Mouse (Mus musculus): ENCODE measurements around the gene Snai1.
A peak's percentile ranks its signal among the peaks of the same experiment; 100 is the strongest.

The Snai1 gene

GRCm38 (mm10) chr2:167537476-167538297 is at the start of gene Snai1:
Snai1 (plus strand) TSS chr2:167538195.
- DNase-seq: peak; percentile 87 to 92

GRCm38 (mm10) chr2:167490813-167491525 is 47.0 kb upstream of the Snai1 start:
- DNase-seq: no peak

DNA sequence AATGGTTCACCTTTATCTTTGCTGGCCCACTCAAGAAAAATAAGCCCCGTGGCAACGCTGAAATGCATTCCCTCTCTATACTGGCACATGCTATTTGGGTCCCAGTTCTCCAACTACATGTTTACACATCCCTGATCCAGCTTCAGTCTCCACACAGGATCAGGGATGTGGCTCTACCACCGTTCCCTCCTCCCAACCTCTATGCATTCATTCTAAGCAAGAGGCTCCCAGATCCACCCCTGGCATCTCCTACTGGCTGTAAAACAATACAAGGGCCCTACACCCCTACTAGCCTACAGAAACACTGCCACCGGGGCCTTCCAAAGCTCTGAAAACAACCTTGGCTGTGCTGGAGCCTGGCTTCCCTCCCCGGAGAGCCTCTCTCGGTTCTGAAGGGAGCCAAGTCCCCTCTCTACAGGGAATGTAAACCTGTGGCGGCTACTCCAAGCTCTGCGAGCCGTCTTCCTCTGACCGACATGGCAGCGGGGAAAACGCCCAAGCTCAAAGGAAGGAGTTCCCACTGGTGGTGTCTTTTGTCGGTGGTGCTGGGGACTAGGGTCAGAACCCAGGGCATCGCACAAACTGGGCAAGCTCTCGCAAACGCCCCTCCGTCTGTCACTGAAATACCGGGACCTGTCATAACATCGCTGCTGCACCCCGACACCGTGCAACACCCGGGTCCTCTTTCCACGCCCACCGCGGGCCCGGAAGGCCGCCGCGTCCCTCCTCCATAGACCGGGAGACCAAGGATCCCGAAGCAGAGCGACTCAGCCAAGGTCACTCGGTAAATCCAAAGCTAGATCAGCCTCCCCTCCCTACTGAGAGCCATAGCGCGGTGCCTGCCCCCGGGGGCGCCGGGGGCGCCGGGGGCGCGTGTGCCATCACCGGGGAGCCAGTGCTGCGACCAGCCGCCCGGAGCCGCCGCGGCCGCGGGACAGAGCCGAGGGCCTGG is 46.0 kb upstream of the Snai1 start, which contains the start of gene Rnf114:
Gene Rnf114 (plus strand): TSS at position 889 of the 952 bp plus-strand sequence.
- DNase-seq: peak in 1 of 2 experiments; percentile 64

DNA sequence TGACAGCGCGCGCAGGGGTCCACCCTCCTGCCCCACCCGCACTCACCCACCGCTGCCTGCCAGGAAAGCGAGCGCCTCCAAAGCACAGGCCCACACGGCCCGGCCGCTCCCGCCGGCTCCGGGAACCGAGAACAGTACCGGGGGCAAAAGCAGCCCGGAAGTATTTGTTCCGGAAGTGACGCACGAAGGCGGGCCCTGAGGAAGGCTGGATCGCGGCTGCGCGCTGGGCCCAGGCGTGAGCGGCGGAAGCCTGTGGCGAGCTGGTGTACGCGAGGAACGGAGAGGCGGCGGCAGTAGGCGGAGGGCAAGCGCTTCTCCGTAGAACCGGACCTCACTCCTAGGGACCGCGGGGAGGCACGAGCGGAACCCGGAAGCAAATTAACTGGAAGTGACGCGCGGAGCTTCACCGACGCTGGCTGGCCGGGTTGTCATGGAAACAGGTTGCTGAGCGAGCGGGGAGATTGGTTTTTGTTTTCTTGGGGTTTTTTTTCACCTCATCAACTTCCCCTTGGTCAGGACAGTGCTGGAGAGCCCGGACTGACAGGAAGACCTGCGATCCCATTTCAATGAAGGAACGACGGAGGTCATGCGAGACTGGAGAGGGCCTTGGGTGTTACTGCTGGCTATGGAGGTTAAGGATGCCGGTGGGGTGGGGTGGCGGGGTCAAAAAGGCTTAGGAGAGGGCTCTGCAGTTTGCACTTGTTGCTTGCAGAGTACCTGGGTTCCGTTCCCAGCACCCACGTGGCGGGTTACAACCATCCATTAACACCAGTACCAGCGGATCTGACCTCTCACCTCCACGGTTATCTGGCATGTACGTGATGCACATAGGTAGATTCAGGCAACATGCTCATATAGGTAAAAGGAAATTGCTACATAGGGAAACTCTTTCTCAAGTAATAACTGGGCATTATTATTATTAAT is 45.0 kb upstream of the Snai1 start, which contains the start of gene Spata2:
Gene Spata2 (minus strand): TSS at position 175 of the 924 bp plus-strand sequence.
- DNase-seq: peak; percentile 93 to 94

- no peak for DNase-seq
These were observed 41.6 kb upstream of the Snai1 start for GRCm38 (mm10) chr2:167496437-167496836.

DNA sequence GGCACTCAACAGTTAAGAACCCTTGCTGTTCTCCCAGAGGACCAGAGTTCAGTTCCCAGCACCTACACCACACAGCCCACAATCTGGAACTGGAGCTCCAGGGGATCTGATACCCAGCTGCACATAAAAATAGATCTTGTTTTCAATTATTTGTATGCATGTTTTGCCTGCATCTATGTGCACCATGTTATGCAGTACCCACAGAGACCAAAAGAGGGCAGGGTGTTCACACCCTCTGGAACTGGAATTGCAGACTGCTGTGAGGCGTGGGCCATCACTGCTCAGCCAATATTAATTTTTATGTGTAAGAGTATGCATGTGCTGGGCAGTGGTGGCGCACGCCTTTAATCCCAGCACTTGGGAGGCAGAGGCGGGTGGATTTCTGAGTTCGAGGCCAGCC is 40.7 kb upstream of the Snai1 start:
- peak; percentile 60 to 73 for DNase-seq

GRCm38 (mm10) chr2:167502554-167503252 is 35.3 kb upstream of the Snai1 start:
- DNase-seq: no peak

DNA sequence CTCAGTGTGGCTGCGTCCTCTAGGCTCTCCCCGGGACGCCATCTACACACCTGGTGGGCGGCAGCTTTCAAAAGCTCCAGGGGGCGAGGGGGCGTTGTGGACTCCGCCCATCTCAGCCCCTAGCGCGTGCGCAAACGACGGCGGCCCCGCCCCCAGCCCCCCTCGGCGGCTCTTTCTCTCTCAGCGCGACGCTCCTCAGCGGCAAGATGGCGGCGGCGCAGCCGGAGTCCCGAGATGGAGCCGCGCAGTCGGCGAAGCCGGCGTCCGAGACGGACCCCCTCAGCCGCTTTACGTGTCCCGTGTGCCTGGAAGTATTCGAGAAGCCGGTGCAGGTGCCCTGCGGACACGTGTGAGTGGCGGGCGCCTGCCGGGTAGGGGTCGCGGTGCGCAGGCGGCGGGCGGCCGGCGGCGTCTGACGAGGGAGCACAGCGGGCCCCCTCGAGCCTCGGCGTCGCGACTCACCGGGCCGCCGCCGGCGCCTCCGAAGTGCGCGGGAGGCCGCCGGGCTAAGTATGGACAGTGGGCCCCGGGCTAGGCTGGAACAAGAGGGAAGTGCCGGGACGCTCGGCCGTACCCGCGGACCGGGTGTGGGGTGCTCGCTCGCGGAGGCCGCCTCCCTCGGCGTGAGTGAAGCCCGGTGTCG is 34.6 kb upstream of the Snai1 start:
- DNase-seq: peak; percentile 94 to 95

- peak; percentile 71 to 77 for DNase-seq
These were observed 34.1 kb upstream of the Snai1 start for GRCm38 (mm10) chr2:167503896-167504349.

GRCm38 (mm10) chr2:167505127-167505526 is 32.9 kb upstream of the Snai1 start:
- peak in 1 of 2 experiments; percentile 27 for DNase-seq

- DNase-seq: no peak
These were observed 31.3 kb upstream of the Snai1 start for GRCm38 (mm10) chr2:167506546-167507260.

DNA sequence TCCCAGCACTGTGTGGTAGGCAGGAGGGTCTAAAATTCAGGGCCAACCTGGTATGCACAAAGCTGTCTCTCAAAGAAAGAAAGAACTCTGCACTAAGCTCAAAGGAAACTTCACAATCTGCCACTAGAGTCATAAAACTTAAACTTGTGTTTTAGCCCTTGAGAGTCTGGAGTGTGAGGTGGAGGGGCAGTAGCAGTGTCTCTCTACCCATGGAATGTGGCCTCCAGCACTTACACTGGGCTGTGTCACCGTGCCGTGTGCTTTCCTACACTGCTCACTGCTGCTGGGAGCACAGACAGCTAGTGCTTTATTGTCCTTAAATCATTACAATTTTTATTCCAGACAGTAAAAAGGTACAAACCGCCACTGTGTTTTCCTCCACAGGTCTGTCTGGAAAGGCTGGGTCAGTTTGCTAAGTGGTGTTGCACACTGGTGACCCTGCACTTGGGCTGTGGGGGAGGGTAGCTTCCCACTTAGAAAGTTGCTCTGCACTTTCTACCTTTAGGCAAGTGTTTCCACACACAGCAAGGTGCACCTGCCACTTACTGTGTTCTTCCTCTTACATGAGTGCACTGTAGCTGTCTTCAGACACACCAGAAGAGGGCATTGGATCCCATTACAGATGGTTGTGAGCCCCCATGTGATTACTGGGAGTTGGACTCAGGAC is 30.1 kb upstream of the Snai1 start:
- DNase-seq: no peak

DNA sequence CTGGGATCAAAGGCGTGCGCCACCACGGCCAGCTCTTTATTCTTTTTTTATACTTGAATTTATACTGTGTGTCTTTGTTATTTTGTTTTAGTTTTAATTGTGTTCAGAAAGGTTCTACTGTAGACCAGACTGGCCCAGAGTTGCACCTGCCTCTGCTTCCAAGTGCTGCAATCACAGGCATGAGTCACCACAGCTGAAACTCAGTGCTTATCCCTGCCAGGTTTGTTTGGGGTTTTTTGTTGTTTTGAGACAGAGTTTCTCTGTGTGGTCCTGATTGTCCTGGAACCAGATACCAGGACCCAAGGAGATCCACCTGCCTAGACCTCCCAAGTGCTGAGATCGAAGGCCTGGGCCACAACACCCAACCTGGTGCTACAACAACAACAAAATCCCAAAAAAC is 29.4 kb upstream of the Snai1 start:
- no peak for DNase-seq

DNA sequence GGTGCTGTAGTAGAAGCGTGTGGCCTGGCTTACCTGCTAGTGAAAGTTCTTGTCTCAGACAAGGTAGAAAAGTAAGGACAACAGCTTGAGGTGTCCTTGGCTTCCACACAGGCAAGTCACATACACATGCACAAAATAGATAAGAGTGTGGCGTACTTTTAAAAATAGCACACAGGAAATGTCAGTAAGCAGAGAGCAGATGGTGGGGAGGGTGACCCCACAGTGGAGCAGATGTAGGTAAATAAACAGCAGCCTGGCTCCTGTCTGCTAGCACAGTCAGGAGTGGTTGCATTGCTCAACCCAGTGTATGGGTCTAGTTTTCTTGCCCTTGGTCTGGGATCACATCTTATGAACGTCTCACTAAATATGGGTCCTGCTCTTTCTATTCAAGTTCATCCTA is 27.5 kb upstream of the Snai1 start:
- peak; percentile 24 to 56 for DNase-seq

DNA sequence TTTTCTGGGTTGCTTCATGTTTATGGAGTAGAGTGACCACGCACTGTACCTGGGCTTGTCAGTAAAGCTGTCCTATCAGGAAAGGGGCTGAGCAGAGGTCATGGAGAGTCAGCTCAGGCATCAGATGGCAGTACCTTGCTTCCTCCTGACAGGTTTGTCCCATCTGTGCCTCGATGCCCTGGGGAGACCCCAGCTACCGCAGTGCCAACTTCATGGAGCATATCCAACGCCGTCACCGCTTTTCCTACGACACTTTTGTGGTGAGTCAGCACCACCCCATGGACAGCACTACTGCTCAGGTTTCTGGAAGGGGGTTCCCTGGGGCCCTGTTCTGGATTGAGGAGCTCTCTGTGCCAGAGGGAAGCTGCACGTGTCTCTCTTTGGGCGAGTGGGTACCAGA is 25.6 kb upstream of the Snai1 start:
- DNase-seq: no peak

GRCm38 (mm10) chr2:167512970-167513369 is 25.0 kb upstream of the Snai1 start:
- DNase-seq: no peak

DNA sequence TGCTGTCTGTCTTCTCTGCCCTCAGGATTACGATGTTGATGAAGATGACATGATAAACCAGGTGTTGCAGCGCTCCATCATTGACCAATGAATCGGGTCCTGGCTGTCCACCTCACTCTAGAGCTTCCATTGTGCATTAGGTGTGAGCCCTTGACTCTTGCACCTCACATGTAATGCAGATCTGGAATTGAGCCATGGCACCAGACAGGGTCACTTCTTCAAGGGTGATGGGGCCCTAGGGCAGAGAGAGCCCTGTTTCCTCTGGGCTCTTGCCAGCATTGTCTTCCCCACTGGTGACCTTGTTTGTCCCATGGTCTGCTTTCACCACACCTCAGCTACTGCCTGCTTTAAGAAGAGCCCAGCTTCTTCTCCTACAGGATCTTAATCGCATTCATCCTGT is 23.4 kb upstream of the Snai1 start:
- DNase-seq: no peak

GRCm38 (mm10) chr2:167515688-167516087 is 22.3 kb upstream of the Snai1 start:
- DNase-seq: no peak

All from thymus, postnatal 36 days (tissue).